28 mouse cellular contexts compared by ENCODE assay signal in genomic region chr2:115996438-115996837, GRCm38 (mm10).
"Had no signal": no experiment of that assay in that cellular context is flagged by ENCODE, and none has a peak within 500 bp of the region (broad histone marks: within the 10 kb centered on the region; RNA-seq: fewer than 3 reads in every experiment).

No protein-coding gene starts in this region.

- H3K27me3 ChIP-seq: embryonic facial prominence, embryonic 13.5 days; embryonic facial prominence, embryonic 15.5 days; forebrain, embryonic 15.5 days; heart, embryonic 12.5 days; heart, embryonic 13.5 days had no signal

- H3K4me3 ChIP-seq: embryonic facial prominence, embryonic 10.5 days; embryonic facial prominence, embryonic 12.5 days; embryonic facial prominence, embryonic 13.5 days; embryonic facial prominence, embryonic 15.5 days; erythroblast, embryonic 14.5 days; forebrain, embryonic 15.5 days; gastrocnemius, adult 2 months; heart, adult 2 months; heart, embryonic 10.5 days; heart, embryonic 12.5 days; heart, embryonic 13.5 days had no signal

- H3K9me3 ChIP-seq: embryonic facial prominence, embryonic 10.5 days; embryonic facial prominence, embryonic 12.5 days; embryonic facial prominence, embryonic 13.5 days; embryonic facial prominence, embryonic 15.5 days; forebrain, embryonic 15.5 days; heart, embryonic 10.5 days; heart, embryonic 12.5 days; heart, embryonic 13.5 days had no signal

- H3K9ac ChIP-seq: embryonic facial prominence, embryonic 12.5 days; embryonic facial prominence, embryonic 13.5 days; embryonic facial prominence, embryonic 15.5 days; forebrain, embryonic 15.5 days; forebrain, postnatal 0 days; heart, embryonic 12.5 days; heart, embryonic 13.5 days had no signal

- ATAC-seq: forebrain, embryonic 15.5 days; forebrain, postnatal 0 days had no signal

- DNase-seq: cerebellum, adult 2 months; cerebellum, adult 8-10 months; cerebellum, adult 9-10 months; cerebellum, adult 9-11 months; cerebellum, postnatal 10 days; cerebellum, postnatal 14 days; cerebellum, postnatal 25 days; cerebellum, postnatal 36 days; embryo, embryonic 11 days; forebrain, postnatal 0 days; gastrocnemius, adult 2 months; gastrocnemius, postnatal 10 days; gastrocnemius, postnatal 14 days; gastrocnemius, postnatal 25 days; gastrocnemius, postnatal 36 days; heart, adult 11 months; heart, adult 18-20 months; heart, adult 2 months had no signal

- H3K36me3 ChIP-seq: embryonic facial prominence, embryonic 13.5 days had no signal

- H3K27ac ChIP-seq: embryonic facial prominence, embryonic 10.5 days; embryonic facial prominence, embryonic 12.5 days; embryonic facial prominence, embryonic 13.5 days; embryonic facial prominence, embryonic 15.5 days; gastrocnemius, adult 2 months; heart, adult 2 months; heart, embryonic 10.5 days had no signal

- H3K4me2 ChIP-seq: embryonic facial prominence, embryonic 12.5 days; embryonic facial prominence, embryonic 13.5 days; embryonic facial prominence, embryonic 15.5 days; forebrain, embryonic 15.5 days; heart, embryonic 11.5 days; heart, embryonic 12.5 days; heart, embryonic 13.5 days had no signal
